Mouse (Mus musculus) lung, adult 18-20 months (tissue): ENCODE data around the gene Bckdhb.
"Not testable (repeated sequence)": the region's sequence is repeated elsewhere in the genome, so short reads cannot be mapped to it uniquely, and the experiment has no call there.

Experiments used
- DNase-seq, 2 experiments: peaks; one replicate each; pipeline ENCODE4 v3.0.0; 2022; ENCODE audit warnings: mixed read lengths in 2 of 2

Gene Bckdhb

DNA sequence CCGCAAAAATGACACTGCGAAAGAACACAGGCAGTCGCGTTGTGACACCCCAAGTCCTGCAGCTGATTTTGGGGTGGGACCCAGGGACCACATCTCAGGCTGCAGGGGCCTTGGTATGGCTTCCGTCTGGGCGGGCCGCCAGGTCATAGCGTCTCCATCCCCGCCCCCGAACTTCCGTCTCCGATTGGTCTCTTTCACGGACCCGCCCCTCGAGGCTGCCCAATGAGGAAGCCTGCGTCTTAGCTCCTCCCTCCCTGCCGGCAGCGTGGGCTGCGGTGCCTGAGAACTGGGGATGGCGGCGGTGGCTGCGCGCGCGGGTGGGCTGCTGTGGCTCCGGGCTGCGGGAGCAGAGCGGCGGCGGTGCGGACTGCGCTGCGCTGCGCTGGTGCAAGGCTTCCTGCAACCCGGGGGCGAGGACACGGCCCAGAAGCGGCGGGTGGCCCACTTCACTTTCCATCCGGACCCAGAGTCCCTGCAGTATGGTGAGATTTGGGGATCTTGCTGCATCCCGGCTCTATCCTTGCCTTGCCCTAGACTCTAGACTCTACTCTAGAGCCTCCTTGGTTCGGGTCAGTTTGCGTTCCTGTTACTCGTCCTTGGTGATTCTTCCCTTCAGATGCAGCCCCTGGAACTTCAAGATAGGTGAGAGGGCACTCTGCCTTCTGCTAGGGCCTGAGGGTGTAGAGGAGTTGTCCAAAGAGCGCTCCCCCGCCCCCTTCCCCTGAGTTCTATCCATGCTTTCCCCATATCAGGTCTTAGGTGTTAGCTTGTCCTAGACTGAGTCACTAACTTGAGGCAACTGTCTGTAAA lies at the start of gene Bckdhb:
Gene Bckdhb (plus strand): TSS at position 268 of the 810 bp plus-strand sequence.
- peak; percentile 96 to 97 for DNase-seq

- peak in 1 of 2 experiments; percentile 1 for DNase-seq
Measured at GRCm38 (mm10) chr9:83882191-83882590, 42.8 kb upstream of the Bckdhb start.

- DNase-seq: no peak
Measured at GRCm38 (mm10) chr9:83886149-83886548, 38.8 kb upstream of the Bckdhb start.

DNA sequence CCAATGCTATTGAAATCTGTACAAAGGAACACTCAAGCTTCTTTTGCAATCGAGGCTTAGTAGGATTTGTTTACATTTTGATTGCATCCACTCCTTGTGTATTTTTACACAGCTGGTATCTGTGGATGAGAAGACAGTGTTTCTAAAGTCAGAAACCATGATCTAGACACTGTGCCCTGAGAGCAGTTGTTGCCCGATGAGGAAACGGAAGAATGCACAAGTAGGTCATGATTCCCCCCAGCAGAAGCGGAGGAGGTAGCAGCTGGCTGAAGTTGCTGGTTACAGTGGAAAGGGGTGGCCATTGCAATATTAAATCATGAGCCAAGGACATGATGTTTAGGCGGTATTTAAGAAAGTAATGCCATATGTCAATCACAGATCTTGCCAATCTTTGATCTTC lies 36.7 kb upstream of the Bckdhb start:
- no peak for DNase-seq

- DNase-seq: no peak
Measured at GRCm38 (mm10) chr9:83893073-83893472, 31.9 kb upstream of the Bckdhb start.

DNA sequence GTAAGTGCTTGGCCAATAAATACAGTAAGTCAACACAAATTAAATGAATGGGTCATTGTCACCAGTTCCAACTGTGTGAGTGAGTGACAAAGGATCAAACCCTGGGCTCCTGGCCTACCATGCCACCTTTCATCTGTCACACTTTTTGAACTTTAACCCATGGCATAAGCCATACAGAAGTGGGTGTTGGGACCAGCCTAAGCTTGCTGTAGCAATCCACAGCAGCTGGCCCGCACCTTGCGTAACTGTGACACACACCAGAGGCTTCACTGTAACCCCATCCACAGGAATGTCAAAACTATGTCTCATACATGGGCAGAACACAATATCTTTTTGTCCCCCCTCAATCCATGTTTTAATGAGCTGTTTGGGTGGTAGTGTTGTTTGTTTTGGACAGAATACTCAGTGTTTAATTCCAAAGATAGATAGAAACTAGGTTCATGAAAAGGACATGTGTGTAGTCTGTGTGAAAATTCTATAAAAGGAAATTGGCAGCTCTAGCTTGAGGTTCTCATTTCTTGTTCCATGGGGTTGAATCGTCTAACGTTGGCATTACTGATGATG lies 31.1 kb upstream of the Bckdhb start:
- DNase-seq: peak in 1 of 2 experiments; percentile 4

GRCm38 (mm10) chr9:83902086-83902485 lies 22.9 kb upstream of the Bckdhb start:
- no peak for DNase-seq

- DNase-seq: no peak
Measured at GRCm38 (mm10) chr9:83905820-83906219, 19.1 kb upstream of the Bckdhb start.

DNA sequence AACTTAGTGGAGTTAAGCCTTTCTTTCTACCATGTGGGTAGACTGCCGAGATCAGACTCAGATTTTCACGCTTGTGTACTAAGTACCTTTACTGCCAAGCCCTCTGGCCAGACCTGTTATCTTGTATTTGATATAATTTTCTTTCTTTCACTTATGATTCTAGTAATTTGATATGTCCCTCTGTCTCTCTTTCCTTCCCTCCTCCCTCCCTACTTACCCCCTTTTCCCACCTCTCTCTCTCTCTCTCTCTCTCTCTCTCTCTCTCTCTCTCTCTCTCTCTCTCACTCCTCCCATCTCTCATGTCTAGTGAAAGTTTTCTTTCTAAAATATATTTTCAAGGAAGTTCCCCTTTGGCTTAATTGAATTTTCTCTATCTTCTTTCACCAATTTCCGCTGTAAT lies 17.9 kb upstream of the Bckdhb start:
- no peak for DNase-seq

GRCm38 (mm10) chr9:83909836-83910235 lies 15.1 kb upstream of the Bckdhb start:
- DNase-seq: no peak

DNA sequence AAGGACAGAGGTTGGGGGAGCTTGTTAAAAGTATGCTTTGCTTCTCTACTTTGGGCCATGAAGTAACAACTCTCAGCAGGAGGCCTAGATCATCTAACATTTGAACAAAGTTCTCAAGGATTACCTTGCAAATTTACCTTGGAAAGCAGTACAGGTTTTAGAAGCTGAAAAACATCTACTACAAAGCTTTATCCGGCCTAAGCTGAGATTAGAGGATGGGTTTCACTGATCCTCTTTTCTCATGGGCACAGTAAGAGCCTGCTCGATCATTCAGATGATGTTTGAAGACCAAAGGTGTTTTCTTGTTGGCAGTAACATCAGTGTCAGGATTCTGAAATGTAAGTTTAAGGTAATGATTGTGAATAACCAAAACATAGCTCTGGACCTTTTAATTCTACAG lies 14.0 kb upstream of the Bckdhb start:
- no peak for DNase-seq

DNA sequence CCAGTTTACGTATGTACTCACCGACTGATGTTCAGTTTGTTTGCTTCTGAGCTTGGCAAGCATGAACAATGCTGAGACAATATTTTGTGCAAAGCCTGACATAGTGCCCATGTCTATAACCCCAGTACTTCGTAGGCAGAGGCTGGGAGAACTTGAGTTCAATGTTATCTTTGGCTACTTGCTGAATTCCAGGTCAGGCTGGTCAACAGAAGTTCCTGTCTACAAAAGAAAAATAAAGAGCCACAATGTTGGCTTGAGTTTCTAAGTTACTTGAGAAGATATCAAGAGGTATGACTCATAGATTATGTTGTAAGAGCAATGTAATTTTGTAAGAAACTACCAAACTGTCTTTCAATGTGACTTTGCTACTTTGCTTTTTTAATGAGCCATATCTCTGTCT lies 2.9 kb upstream of the Bckdhb start:
- no peak for DNase-seq

GRCm38 (mm10) chr9:83924356-83924755 lies 589 bp upstream of the Bckdhb start:
- DNase-seq: no peak

DNA sequence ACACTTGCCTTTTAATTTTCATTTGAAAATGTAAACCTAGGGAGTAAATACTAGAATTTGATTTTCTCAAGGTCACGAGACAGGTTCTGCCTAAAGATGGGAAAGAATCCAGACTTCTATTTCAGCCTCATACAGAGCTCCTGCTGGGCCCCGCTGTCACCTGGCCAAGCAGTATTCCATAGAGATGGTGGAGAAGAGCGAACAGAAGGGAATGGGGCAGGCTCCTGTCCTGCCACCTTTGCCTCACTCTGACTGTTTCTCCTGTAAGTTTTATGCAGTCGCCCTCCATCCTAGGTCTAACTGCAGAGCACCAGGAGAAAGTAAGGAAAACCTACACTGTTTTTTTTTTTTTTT lies 720 bp downstream of the Bckdhb start:
- no peak for DNase-seq

DNA sequence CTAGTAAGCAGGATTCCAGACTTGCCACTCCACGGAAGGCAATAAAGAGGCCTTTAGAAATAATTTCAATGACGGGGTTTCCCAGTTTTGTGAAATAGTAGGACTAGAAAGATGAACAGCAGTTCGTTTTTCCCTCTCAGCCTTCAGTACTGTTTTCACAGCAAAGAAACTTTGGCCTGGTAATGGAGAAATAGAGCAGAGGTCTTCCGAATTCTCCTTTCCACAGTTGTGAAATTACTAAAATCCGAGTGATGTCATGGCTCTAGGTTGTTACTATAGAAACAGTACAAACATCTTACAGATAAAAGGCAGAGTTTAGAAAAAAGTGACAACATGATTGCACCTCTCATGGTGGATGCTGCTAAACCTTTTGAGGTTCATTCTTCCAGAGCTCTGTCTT lies 1.4 kb downstream of the Bckdhb start:
- no peak for DNase-seq

DNA sequence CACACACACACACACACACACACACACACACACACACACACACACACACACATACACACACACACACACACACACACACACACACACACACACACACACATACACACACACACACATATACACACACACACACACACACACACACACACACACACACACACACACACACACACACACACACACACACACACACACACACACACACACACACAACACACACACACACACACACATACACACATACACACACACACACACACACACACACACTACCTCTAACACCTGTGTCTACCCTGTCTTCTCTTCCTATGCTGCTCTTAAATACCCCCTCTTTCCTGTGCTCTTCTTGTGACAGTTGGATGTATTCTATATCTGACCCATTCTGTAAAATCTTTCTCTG lies 14.6 kb downstream of the Bckdhb start:
- DNase-seq: not testable (repeated sequence)

DNA sequence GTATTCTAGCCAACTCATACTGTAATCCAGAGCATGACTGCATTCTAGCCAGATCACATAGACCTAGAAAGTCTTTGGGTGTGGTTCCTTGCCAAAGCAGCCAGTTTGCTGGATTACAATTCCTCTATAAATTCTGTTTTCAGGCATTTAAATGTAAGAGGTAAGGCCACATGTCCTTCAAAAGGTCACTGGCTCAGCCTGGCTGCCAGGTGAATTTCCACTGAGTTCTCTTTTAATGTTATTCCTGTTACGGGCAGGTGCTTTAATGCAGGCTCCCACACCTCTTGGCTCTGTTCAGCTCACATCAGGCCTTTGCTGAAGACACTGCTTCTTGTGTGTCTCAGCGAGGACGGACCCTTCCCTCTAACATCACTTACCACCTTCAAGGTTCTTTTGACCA lies 15.1 kb downstream of the Bckdhb start:
- no peak for DNase-seq

GRCm38 (mm10) chr9:83940537-83941363 lies 15.8 kb downstream of the Bckdhb start:
- DNase-seq: no peak

DNA sequence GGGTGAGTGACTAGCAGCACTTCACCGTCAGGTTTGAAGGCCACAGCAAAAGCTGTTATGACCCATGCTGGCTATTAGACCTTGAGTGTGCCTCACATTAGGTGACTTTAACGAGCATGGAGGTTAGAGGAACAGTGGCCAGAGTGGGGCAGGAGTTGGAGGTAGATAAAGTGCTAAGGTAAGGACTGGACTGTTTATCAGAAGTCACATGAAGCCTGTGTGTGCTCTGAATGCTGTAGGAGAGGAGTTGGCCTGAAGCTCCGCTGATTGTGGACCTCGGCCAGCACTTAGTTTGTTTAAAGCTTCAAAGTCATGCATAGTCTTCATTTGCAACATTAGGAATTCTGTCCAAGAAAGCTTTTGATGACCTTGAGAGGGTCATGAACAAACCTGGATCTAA lies 26.4 kb downstream of the Bckdhb start:
- DNase-seq: no peak

GRCm38 (mm10) chr9:83956632-83957314 lies 31.8 kb downstream of the Bckdhb start:
- DNase-seq: peak; percentile 67 to 69

- DNase-seq: peak; percentile 19 to 55
Measured at GRCm38 (mm10) chr9:83962098-83963086, 37.4 kb downstream of the Bckdhb start.

DNA sequence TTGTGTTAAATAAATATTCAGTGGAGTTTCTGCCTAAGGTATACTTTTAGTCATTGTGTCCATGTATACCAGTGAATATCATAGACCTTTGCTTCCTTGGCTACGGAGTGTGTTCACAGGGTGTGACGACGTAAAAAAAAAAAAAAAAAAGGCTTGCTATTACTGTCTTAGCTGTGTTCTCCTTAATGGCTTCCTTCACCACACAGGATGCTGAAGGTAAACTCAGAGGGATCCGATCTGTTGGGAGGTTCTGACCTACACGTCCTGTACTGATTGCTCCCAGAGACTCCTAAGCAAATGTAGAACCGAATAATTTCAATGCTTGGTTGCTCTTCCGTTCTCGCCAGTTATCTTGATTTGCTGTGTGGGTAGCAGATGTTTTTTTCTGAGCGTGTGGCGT lies 38.4 kb downstream of the Bckdhb start:
- DNase-seq: no peak
